Mouse (Mus musculus) forebrain, embryonic 14.5 days (tissue): ENCODE data around the gene Fzd1. TPM values are rescaled to one million over a fixed set of nuclear protein-coding genes. Genes with fewer than 3 reads are reported as not detected.

Experiments used
- ATAC-seq: fragments of 200-750 bp; cut with Nextera tagmentation; 2 replicates; pipeline ENCODE4 v1.8.0; 2017; ENCODE audit warnings: mild to moderate bottlenecking, moderate library complexity
- DNase-seq: peaks from one replicate; pipeline ENCODE4 v3.0.0-alpha.2; 2015; ENCODE audit warnings: low spot score
- H3K27ac ChIP-seq: fragments of 300-500 bp; sonication (generic); 2 replicates; pipeline ENCODE4 v1.5.1; 2014; ENCODE audit warnings: low read depth, mild to moderate bottlenecking, control low read depth, low read length, moderate library complexity
- H3K27me3 ChIP-seq: fragments of 300-500 bp; sonication (generic); replicated peaks from 2 replicates; pipeline ENCODE4 v1.6.1; 2014; ENCODE audit warnings: low read length, control low read depth, mixed read lengths; ENCODE audit not compliant: control insufficient read depth, insufficient read depth
- H3K36me3 ChIP-seq: fragments of 300-500 bp; sonication (generic); 2 replicates; pipeline ENCODE4 v1.6.1; 2014; ENCODE audit warnings: low read length, control low read depth; ENCODE audit not compliant: control insufficient read depth, insufficient read depth
- H3K4me1 ChIP-seq: fragments of 300-500 bp; sonication (generic); 2 replicates; pipeline ENCODE4 v1.6.1; 2014; ENCODE audit warnings: antibody characterized with exemption, low read length, control low read depth; ENCODE audit not compliant: control insufficient read depth, insufficient read depth
- H3K4me2 ChIP-seq: fragments of 300-500 bp; sonication (generic); 2 replicates; pipeline ENCODE4 v1.6.1; 2014; ENCODE audit warnings: mild to moderate bottlenecking, control low read depth, low read length
- H3K4me3 ChIP-seq: fragments of 300-500 bp; sonication (generic); 2 replicates; pipeline ENCODE4 v1.5.1; 2014; ENCODE audit warnings: low read depth, low read length, control low read depth
- H3K9ac ChIP-seq: fragments of 300-500 bp; sonication (generic); 2 replicates; pipeline ENCODE4 v1.6.1; 2014; ENCODE audit warnings: mild to moderate bottlenecking, low read length, control low read depth, moderate library complexity
- H3K9me3 ChIP-seq: fragments of 300-500 bp; sonication (generic); replicated peaks from 2 replicates; pipeline ENCODE4 v1.6.1; 2016; ENCODE audit warnings: low read length, control low read depth, mixed read lengths; ENCODE audit not compliant: control insufficient read depth
- WGBS: fragments of 180-500 bp; shearing (Covaris S2); extraction: QIAGEN DNeasy Blood & Tissue Kit; methylation state at CpG from one replicate; pipeline ENCODE4 v1.1.7; 2014; 5-methylcytosine and 5-hydroxymethylcytosine counted together
- microRNA-seq: library from miRNA; unstranded; fragments of <30 nt; microRNA quantifications from one replicate; pipeline ENCODE4, GENCODE M21; 2016
- polyA plus RNA-seq: library from polyadenylated mRNA; unstranded; fragments of >200 nt; fragmentation: Nextera tagmentation; extraction: Ambion mirVana; gene quantifications from 2 replicates; pipeline ENCODE4 v1.2.1, GENCODE M21; 2014

Fzd1 gene
- polyA plus RNA-seq, 1 experiment from 2014 or later: 16.4 TPM

- Histone ChIP-seq H3K36me3 (no peaks in the 10 kb centered on the region), H3K4me1 (no peaks in the 10 kb centered on the region; the same call in none of the 2 replicates), H3K27ac (no peak overlapping the region), H3K9me3 (no peaks in the 10 kb centered on the region), H3K27me3 (no peaks in the 10 kb centered on the region), H3K4me2 (no peak overlapping the region), H3K4me3 (no peak overlapping the region), H3K9ac (no peak overlapping the region)
- no peak for DNase-seq
- WGBS: 77% methylated on average over 4 of the region's 4 CpGs
- ATAC-seq: no peak
Measured at GRCm38 (mm10) chr5:4733239-4733638, 24.6 kb downstream of the Fzd1 start.

- Histone ChIP-seq H3K27ac (no peak overlapping the region), H3K9me3 (no peaks in the 10 kb centered on the region), H3K4me2 (no peak overlapping the region), H3K4me1 (no peaks in the 10 kb centered on the region; the same call in none of the 2 replicates), H3K27me3 (no peaks in the 10 kb centered on the region), H3K9ac (no peak overlapping the region), H3K36me3 (no peaks in the 10 kb centered on the region), H3K4me3 (no peak overlapping the region)
- DNase-seq (no peak), ATAC-seq (no peak)
- WGBS: 80% methylated on average over 10 of the region's 10 CpGs
Measured at GRCm38 (mm10) chr5:4732241-4733229, 25.3 kb downstream of the Fzd1 start.

GRCm38 (mm10) chr5:4731743-4732215 lies 26.1 kb downstream of the Fzd1 start:
- no peak overlapping the region for H3K4me2 ChIP-seq
- ATAC-seq: peak; percentile 32; the same call in 1 of the 2 replicates
- no peaks in the 10 kb centered on the region for H3K9me3 ChIP-seq
- no peak for DNase-seq
- 47% methylated on average over 5 of the region's 5 CpGs for WGBS
- H3K27me3 ChIP-seq: no peaks in the 10 kb centered on the region
- H3K36me3 ChIP-seq: no peaks in the 10 kb centered on the region
- H3K9ac ChIP-seq: no peak overlapping the region
- no peak overlapping the region for H3K27ac ChIP-seq
- no peak overlapping the region for H3K4me3 ChIP-seq
- no peaks in the 10 kb centered on the region; the same call in none of the 2 replicates for H3K4me1 ChIP-seq

- no peaks in the 10 kb centered on the region; the same call in none of the 2 replicates for H3K4me1 ChIP-seq
- no peak overlapping the region for H3K4me3 ChIP-seq
- H3K4me2 ChIP-seq: no peak overlapping the region
- no peak for ATAC-seq
- H3K9ac ChIP-seq: no peak overlapping the region
- no peak for DNase-seq
- no peaks in the 10 kb centered on the region for H3K27me3 ChIP-seq
- no peaks in the 10 kb centered on the region for H3K9me3 ChIP-seq
- no peaks in the 10 kb centered on the region for H3K36me3 ChIP-seq
- 87% methylated on average over 3 of the region's 3 CpGs for WGBS
- no peak overlapping the region for H3K27ac ChIP-seq
Measured at GRCm38 (mm10) chr5:4731064-4731463, 26.8 kb downstream of the Fzd1 start.

Small RNAs within 50 kb of the gene (microRNA-seq; reads per million reads assigned to microRNA genes)
- not detected for gene Gm44483
